Mouse (Mus musculus) embryonic facial prominence, embryonic 11.5 days (tissue): Measurements from ENCODE around the gene Ace. TPM values are rescaled to one million over a fixed set of nuclear protein-coding genes. Genes with fewer than 3 reads are reported as not detected.

Experiments
- ATAC-seq: fragments of 200-750 bp; cut with Nextera tagmentation; replicated peaks from 2 replicates; pipeline ENCODE4 v1.8.0; 2017; ENCODE audit warnings: low read depth; ENCODE audit not compliant: insufficient number of reproducible peaks, low FRiP score, low TSS enrichment
- DNase-seq: peaks from one replicate; pipeline ENCODE4 v3.0.0-alpha.2; 2015; ENCODE audit warnings: low spot score
- H3K27ac ChIP-seq: fragments of 300-500 bp; sonication (generic); replicated peaks from 2 replicates; pipeline ENCODE4 v1.5.1; 2014; ENCODE audit warnings: mild to moderate bottlenecking, low read depth, low read length, control low read depth
- H3K27me3 ChIP-seq: fragments of 300-500 bp; sonication (generic); 2 replicates; pipeline ENCODE4 v1.6.1; 2014; ENCODE audit warnings: mild to moderate bottlenecking, low read length, moderate library complexity, mixed read lengths; ENCODE audit not compliant: control insufficient read depth, insufficient read depth
- H3K36me3 ChIP-seq: fragments of 300-500 bp; sonication (generic); replicated peaks from 2 replicates; pipeline ENCODE4 v1.6.1; 2014; ENCODE audit warnings: low read depth, mild to moderate bottlenecking, low read length, moderate library complexity, mixed read lengths; ENCODE audit not compliant: control insufficient read depth, insufficient read depth
- H3K4me1 ChIP-seq: fragments of 300-500 bp; sonication (generic); 2 replicates; pipeline ENCODE4 v1.6.1; 2014; ENCODE audit warnings: low read length, mixed read lengths; ENCODE audit not compliant: control insufficient read depth, insufficient read depth
- H3K4me2 ChIP-seq: fragments of 300-500 bp; sonication (generic); 2 replicates; pipeline ENCODE4 v1.6.1; 2014; ENCODE audit warnings: low read depth, mild to moderate bottlenecking, control low read depth, low read length, moderate library complexity
- H3K4me3 ChIP-seq: fragments of 300-500 bp; sonication (generic); 2 replicates; pipeline ENCODE4 v1.5.1; 2014; ENCODE audit warnings: low read depth, low read length, control low read depth
- H3K9ac ChIP-seq: fragments of 300-500 bp; sonication (generic); replicated peaks from 2 replicates; pipeline ENCODE4 v1.6.1; 2014; ENCODE audit warnings: mild to moderate bottlenecking, control low read depth, low read length
- H3K9me3 ChIP-seq: fragments of 300-500 bp; sonication (generic); replicated peaks from 2 replicates; pipeline ENCODE4 v1.6.1; 2016; ENCODE audit warnings: mild to moderate bottlenecking, low read length, inconsistent platforms, mixed read lengths; ENCODE audit not compliant: control insufficient read depth
- WGBS: fragments of 180-500 bp; shearing (Covaris S2); extraction: QIAGEN DNeasy Blood & Tissue Kit; methylation state at CpG from one replicate; pipeline ENCODE4 v1.1.7; 2014; 5-methylcytosine and 5-hydroxymethylcytosine counted together
- polyA plus RNA-seq: library from polyadenylated mRNA; unstranded; fragments of >200 nt; fragmentation: Nextera tagmentation; extraction: Ambion mirVana; gene quantifications from 2 replicates; pipeline ENCODE4 v1.2.1, GENCODE M21; 2014

Gene Ace
- polyA plus RNA-seq, 1 experiment from 2014 or later, result 0.41 TPM

DNA sequence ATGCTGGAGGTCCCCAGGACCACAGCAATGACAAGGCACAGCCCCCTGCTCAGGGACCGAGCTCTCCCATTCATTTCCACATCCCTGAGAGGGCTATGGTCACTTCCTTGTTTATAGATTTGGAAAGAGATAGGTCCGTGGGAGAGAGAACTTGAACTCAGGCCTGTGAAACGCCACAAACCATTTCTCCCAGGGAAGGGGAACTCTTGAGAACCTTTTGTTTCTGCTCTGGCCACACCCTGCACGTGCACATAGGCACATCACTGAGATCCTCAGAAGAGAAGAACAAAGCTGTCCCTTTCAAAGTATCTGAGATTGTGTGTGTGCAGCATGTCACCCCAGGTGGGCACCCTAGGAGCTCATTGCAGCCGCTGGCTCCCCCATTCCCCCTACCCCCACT, 10.9 kb downstream of the Ace start:
- no peaks in the 10 kb centered on the region for H3K9me3 ChIP-seq
- no peaks in the 10 kb centered on the region for H3K36me3 ChIP-seq
- no peak overlapping the region for H3K27ac ChIP-seq
- H3K4me3 ChIP-seq, result no peak overlapping the region
- H3K27me3 ChIP-seq, result no peaks in the 10 kb centered on the region
- H3K4me1 ChIP-seq, result no peaks in the 10 kb centered on the region
- DNase-seq (no peak), ATAC-seq (no peak)
- H3K4me2 ChIP-seq, result no peak overlapping the region
- WGBS, result 82% methylated on average over 5 of the region's 5 CpGs
- H3K9ac ChIP-seq, result no peak overlapping the region

DNA sequence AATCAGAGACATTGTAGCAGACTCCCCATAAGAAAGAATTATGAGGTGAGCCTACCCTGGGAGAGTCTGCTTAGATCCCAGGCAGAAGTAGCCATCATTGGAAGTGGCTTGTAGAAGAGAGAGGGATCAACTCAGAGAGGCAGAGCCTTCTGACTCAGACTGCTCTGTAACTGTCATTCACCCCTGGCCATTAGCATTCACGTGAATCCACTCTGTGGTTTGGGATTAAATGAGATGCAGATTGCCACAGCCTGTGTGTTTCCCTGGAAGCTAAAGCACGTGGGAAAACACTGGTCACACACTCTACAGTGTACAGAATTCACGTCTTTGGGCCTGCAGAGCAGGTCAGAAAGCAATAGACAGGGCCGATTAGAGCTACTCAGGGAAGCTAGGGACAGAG, 16.7 kb downstream of the Ace start:
- DNase-seq, result no peak
- Histone ChIP-seq H3K4me2 (no peak overlapping the region), H3K9me3 (no peaks in the 10 kb centered on the region), H3K27me3 (no peaks in the 10 kb centered on the region), H3K27ac (no peak overlapping the region), H3K4me1 (no peaks in the 10 kb centered on the region), H3K4me3 (no peak overlapping the region), H3K36me3 (no peaks in the 10 kb centered on the region), H3K9ac (no peak overlapping the region)
- WGBS, result 65% methylated on average over 4 of the region's 4 CpGs
- no peak for ATAC-seq

DNA sequence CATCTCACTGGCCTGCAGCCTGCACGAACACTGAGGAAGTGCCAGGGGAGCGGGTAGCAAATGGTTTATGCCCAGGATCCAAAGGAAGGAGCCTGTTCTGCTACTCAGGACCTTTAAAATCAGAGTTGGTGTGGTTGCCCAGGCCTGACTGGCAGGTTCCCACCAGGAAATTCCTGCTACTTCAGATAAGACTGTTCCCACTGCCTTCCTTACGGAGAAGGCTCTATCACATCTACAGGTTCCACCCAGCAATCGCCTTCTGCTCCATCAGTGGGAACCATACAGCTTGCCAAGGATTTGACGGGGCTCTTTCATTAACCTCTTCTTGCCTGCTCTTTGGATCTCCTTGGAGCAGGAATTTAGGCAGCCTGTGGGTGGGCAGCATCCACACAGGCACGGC, 19.7 kb downstream of the Ace start:
- H3K4me2 ChIP-seq, result no peak overlapping the region
- ATAC-seq (no peak), DNase-seq (no peak)
- no peak overlapping the region for H3K9ac ChIP-seq
- no peak overlapping the region for H3K27ac ChIP-seq
- H3K4me3 ChIP-seq, result no peak overlapping the region
- 84% methylated on average over 6 of the region's 6 CpGs for WGBS
- no peaks in the 10 kb centered on the region for H3K4me1 ChIP-seq
- no peaks in the 10 kb centered on the region for H3K36me3 ChIP-seq
- H3K27me3 ChIP-seq, result no peaks in the 10 kb centered on the region
- no peaks in the 10 kb centered on the region for H3K9me3 ChIP-seq

- ATAC-seq (no peak), DNase-seq (no peak)
- no peak overlapping the region for H3K9ac ChIP-seq
- no peak overlapping the region for H3K27ac ChIP-seq
- no peak overlapping the region for H3K4me3 ChIP-seq
- H3K36me3 ChIP-seq, result no peaks in the 10 kb centered on the region
- no peaks in the 10 kb centered on the region for H3K27me3 ChIP-seq
- H3K4me2 ChIP-seq, result no peak overlapping the region
- 76% methylated on average over 6 of the region's 6 CpGs for WGBS
- no peaks in the 10 kb centered on the region for H3K4me1 ChIP-seq
- no peaks in the 10 kb centered on the region for H3K9me3 ChIP-seq
Observed at GRCm38 (mm10) chr11:105989446-105989845, 21.7 kb downstream of the Ace start.

DNA sequence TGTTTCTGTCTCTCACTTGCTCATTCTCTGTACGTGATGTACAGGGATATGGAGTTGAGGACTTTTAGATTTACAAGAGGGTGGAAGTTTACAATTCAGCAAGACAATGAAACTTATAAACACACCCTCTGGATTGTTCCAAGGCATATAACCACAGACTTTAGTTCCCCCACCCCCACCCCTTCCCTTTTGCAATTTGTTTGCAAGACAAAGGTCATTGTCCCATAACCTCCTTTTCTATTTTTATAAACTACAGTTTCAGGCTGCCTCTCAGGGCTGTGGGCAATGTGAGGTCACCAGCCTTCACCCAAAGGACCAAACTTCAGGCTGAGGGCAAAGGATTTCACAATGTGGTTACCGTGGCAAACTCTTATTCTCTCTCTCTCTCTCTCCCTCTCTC, 22.5 kb downstream of the Ace start:
- Histone ChIP-seq H3K36me3 (no peaks in the 10 kb centered on the region), H3K4me2 (no peak overlapping the region), H3K27ac (no peak overlapping the region), H3K4me3 (no peak overlapping the region), H3K9ac (no peak overlapping the region), H3K4me1 (no peaks in the 10 kb centered on the region), H3K9me3 (no peaks in the 10 kb centered on the region), H3K27me3 (no peaks in the 10 kb centered on the region)
- WGBS, result 66% methylated on average over 2 of the region's 2 CpGs
- ATAC-seq, result no peak
- no peak for DNase-seq

DNA sequence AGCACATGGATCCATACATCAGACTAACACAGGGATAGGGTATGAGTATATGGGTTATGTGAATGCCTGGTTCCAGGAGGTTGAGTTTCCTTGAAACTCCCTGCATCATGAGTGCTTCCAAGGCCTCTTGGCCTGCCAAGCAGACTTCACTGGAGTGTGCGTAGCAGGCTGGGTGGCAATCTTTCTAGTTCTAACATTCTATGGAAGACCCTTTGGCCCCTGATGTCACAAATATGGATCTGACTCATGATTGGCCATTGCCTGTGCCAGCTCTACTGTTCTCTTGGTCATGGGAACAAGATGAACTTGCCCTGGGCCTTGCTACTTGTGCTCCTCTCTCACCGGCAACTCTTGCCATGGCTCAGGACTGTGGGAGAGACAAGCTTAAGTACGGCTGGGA, 26.6 kb downstream of the Ace start, which contains the start of gene Ace3:
TSS of gene Ace3 (plus strand) at position 301 of the 400 bp plus-strand sequence.
- ATAC-seq, result no peak
- no peaks in the 10 kb centered on the region for H3K36me3 ChIP-seq
- H3K4me3 ChIP-seq, result no peak within 1 kb of the TSS
- H3K4me2 ChIP-seq, result no peak within 1 kb of the TSS
- 98% methylated on average over 3 of the region's 3 CpGs for WGBS
- no peaks in the 10 kb centered on the region for H3K9me3 ChIP-seq
- no peaks in the 10 kb centered on the region for H3K27me3 ChIP-seq
- no peak within 1 kb of the TSS for H3K27ac ChIP-seq
- no peak within 1 kb of the TSS for H3K9ac ChIP-seq
- H3K4me1 ChIP-seq, result no peaks in the 10 kb centered on the region
- no peak for DNase-seq

DNA sequence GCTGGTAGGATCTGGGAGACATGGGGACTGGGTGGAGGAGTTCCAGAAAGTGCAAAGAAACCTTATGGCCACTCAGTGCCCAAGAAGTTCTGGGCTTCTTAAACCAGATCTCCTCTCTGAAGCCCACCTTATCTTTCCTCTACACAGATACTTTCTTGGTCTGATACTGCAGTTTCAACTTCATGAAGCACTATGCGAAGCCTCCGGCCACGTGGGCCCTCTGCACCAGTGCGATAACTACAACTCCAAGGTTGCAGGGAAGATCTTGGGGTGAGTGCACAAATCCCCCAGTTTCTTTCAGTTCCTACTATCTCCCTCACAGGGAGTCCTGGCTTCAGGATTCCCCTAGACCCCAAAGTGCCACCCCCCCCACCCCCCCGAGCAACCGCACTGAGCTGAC, 32.3 kb downstream of the Ace start:
- no peak overlapping the region for H3K9ac ChIP-seq
- H3K27ac ChIP-seq, result no peak overlapping the region
- H3K4me3 ChIP-seq, result no peak overlapping the region
- DNase-seq, result no peak
- H3K4me2 ChIP-seq, result no peak overlapping the region
- H3K27me3 ChIP-seq, result no peaks in the 10 kb centered on the region
- 95% methylated on average over 6 of the region's 6 CpGs for WGBS
- H3K9me3 ChIP-seq, result no peaks in the 10 kb centered on the region
- no peak for ATAC-seq
- H3K4me1 ChIP-seq, result no peaks in the 10 kb centered on the region
- no peaks in the 10 kb centered on the region for H3K36me3 ChIP-seq

GRCm38 (mm10) chr11:106001718-106002117, 34.0 kb downstream of the Ace start:
- Histone ChIP-seq H3K9me3 (no peaks in the 10 kb centered on the region), H3K4me3 (no peak overlapping the region), H3K4me1 (no peaks in the 10 kb centered on the region), H3K4me2 (no peak overlapping the region), H3K27me3 (no peaks in the 10 kb centered on the region), H3K9ac (no peak overlapping the region), H3K36me3 (no peaks in the 10 kb centered on the region), H3K27ac (no peak overlapping the region)
- ATAC-seq (no peak), DNase-seq (peak; percentile 45)
- 49% methylated on average over 4 of the region's 4 CpGs for WGBS
